Mouse (Mus musculus) liver, embryonic 14.5 days (tissue): ENCODE results near the gene Lzic.

Experiments used
- CTCF ChIP-seq: IDR thresholded peaks from 2 replicates; pipeline ENCODE4 v1.5.1; 2016; ENCODE audit warnings: antibody characterized with exemption, low read depth, control low read depth
- EP300 ChIP-seq: IDR thresholded peaks from 2 replicates; pipeline ENCODE4 v1.6.1; 2016; ENCODE audit warnings: antibody characterized with exemption, low read depth

- TF ChIP-seq EP300 = no peak
- TF ChIP-seq CTCF = no peak
Measured at GRCm38 (mm10) chr4:149469557-149469956, 15.5 kb upstream of the Lzic start.
